Mouse (Mus musculus) c-Kit-negative CD71-positive TER-119-positive erythroid progenitor cells, embryonic 14.5 days (primary cell): Measurements from ENCODE around the gene Gsap.
"Not testable (repeated sequence)": the region's sequence is repeated elsewhere in the genome, so short reads cannot be mapped to it uniquely, and the experiment has no call there.

Source experiments
- DNase-seq: peaks from one replicate; pipeline ENCODE4 v3.0.0-alpha.2; 2013; ENCODE audit warnings: low read depth, low spot score

Gsap gene

DNA sequence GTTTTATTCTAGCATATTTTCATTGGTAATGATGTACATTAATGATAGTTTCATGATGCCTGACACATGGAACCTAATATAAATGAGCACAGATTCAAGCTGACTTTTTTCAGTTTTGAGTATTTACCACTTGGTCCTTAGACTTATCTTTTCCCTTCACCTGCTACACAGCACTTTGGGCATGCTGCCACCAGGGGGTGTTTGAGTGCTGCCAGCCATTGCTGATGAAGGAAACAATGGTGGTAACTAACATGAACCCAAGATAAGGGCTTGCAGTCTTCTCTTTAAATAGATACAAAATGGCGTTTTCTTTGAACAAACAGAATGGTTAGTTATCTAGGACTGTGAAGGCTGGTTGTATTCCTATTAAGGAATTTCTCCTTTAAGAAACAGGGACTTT lies 140.4 kb downstream of the Gsap start:
- DNase-seq: no peak

DNA sequence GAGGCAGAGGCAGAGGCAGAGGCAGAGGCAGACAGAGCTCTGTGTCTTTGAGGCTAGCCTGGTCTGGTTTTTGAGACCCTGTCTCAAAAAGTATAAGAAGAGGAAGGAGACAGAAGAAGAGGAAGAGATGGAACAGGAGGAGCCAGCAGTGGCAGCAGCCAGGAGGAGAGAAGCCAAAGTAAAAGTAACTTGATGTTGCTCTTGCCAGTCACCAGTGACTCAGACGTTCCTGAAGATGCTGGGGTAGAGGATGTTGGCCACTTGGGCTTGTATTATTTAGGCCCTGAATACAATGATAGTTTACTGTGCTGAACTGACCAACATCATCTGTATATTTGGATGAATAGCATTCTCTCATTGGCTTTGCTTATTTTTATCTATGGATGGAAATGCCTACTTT lies 142.5 kb downstream of the Gsap start:
- DNase-seq: no peak

DNA sequence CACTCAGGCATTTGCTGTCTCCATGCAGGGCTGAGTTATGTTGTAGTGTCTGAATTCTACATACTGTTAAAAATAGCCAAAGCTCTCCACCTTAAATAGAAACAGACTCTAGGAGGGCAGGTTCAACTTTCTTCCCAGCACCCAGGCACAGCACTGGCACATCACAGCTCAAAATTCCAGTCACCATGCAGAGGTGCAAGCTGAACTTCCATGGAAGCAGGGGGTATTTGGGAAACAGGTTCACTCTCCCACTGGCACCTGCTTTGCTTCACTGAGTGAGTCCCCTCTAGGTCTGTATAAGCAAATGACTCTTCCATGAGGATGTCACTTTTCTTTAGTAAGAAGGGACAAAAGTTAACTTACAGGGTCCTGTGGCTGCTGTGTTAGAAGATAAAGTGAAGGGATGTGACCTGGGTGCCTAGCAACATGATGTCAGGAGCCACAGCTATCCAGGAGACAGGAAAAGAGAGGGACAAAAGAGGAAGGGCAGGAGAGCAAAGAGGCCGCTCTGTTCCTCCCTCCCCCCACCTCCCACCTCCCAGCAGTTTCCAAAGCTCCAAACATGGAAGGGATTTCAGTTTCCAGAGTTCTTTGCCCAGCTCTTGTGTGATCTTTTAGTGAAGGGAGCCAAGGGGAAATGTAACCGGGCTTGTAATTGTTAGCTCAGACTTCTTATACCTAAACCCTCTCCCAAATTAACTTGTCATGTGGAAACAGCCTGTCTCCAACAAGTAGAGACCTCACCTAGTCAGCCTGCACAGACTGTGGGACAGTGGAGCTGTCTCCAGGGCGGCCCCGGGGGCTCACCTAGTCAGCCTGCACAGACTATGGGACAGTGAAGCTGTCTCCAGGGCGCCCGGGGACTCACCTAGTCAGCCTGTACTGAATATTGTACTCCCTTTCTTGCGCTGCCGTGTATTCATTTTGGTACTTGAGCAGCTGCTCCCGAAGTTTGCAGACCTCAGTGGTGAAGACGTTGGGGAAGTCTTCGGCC lies 143.9 kb downstream of the Gsap start:
- DNase-seq: no peak

DNA sequence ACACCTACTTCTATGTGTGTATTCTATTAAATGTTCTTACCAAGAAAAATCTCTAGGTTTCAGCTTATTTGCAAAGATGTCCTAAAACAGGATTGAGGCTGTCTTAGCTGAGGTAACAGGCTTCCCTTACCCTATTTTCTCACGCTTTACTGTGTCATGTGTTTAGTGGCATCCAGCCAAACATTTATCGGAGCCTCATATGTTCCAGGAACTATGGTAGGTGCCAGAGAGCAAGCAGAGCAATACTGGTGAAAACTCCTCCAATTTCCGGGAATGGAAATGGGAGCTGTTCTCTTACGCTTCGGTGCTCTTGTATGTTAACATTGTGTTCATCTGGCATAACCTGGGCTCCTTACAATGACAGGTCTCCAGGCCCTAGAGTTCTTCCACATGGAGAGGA lies 145.6 kb downstream of the Gsap start:
- no peak for DNase-seq

DNA sequence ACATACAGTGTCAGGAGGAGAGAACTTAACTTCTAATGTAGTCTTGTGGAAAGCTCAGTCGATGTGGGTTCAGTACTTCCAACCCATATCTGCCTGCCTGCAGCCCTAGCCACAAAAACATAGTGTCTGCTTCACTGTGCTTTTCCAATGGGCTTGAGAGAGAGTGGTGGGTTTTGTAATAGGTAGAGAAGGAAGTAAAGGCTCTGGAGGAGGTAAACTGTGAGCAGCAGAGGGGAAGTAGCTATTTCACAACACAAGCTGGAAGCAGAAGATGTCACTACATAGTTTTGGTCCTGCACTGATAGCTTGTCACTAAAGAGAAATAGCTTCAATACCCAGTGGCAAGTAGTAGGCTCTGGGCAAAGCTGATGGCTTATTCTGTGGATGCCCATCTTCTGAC lies 146.1 kb downstream of the Gsap start:
- no peak for DNase-seq

DNA sequence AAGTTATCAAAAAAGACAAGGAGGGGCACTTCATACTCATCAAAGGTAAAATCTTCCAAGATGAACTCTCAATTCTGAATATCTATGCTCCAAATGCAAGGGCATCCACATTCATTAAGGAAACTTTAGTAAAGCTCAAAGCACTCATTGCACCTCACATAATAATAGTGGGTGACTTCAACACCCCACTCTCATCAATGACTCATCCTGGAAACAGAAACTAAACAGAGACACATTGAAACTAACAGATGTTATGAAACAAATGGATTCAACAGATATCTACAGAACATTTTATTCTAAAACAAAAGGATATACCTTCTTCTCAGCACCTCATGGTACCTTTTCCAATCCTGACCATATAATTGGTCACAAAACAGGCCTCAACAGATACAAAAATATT lies 156.2 kb downstream of the Gsap start:
- not testable (repeated sequence) for DNase-seq

DNA sequence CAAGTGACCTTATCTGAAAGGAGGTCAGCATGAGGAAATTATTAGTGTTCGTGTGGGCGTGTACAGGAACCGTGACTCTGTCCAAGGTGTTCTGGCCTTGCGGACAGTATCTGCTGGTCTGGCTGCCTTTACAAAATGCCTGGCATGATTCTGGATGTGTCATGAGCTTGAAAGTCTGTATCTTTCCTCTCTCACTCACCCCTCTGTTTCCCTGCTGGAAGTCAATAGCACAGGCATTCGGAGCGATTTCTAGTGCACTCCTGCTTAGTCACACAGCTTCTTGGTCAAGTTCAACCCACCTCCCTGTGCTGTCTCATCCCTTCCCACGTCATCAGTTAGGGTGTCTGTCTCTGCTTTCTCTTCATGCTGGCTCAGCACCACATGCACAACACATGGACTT lies 162.3 kb downstream of the Gsap start:
- DNase-seq: no peak

DNA sequence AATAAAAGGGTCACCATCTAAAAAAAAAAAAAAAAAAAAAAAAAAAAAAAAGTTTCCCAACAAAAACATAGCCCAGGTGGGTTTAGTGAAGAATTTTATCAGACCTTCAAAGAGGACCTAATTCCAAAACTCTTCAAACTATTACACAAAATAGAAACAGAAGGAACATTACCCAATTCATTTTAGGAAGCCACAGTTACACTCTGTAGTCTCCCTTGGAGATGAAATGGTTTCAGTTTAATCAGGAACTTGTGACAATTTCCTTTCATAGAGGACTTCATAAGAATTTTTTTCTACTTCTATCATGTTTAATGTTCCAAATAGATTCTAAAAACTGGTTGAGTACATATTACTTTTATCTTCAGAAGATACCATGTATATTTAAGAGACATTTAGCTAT lies 165.6 kb downstream of the Gsap start:
- DNase-seq: no peak

DNA sequence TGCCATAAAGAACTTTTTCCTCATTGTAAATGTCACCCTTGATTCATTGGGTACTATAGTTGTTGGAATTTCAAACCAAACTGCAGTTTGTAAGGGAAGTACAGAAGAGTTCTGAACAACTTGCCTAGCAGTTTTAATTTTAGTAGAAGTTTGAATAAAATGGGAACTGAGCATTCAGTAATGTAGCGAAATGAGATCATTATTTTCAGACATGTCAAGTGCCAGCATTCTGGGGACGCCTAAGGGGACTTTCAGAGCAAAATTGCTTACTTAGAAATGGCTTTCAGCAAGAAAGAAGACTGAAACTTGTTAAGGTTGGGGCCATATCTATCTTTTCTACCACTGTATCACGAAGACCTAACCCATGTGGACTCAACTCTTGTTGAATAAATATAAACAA lies 172.6 kb downstream of the Gsap start:
- DNase-seq: no peak

DNA sequence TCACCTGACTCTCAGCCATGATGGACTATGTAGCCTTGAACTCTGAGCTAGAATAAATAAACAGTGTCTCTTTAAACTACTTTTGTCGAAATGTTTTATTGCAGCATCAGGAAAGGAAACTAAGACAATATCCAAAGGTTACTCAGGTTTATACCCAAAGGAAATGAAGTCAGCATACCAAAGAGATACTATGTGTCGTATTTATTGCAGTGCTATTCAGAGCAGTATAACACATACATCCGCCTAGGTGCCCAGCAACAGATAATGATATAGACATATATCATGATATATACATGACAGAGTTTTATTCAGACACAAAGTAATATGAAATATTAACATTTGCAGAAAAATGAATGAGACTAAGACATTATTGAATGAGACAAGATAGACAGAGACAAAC lies 177.3 kb downstream of the Gsap start:
- no peak for DNase-seq
